Mouse (Mus musculus): ENCODE results near the gene Esrrb.

Esrrb gene

DNA sequence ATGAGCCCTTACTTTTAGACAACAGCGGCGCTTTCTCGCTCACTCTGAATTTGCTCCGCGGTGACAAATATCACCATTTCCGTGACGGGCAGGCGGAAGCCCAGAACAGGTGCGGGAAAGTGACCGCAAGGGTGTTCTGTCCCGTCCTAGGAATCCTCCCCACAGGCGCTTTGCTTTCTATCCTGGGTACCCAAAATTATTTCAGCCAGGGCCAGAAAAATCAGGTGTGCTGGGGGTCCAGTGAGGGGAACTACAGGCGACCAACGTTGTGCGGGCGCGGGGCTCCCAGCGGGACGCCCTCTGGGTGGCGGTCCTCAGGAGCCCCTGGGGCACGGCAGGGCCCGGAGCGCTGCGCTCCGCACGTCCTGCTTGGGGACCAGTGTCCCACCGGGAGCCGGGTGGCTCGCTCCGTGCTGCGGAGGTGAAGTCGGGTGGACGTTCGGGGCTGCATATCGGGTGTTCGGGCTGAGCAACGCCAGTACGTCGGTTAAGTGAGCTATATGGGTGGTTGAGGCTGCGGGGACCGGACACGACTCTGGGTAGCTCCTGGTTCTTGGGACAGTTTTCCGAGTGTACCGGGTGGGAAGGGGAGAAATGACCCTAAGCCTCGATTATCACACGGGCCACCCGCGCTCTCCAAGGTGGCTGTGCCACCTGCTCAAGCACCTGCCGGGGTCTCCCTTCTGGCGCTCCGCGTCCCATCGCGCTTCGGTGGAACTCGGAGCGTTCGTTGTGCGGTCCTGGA lies 61.4 kb downstream of the Esrrb start:
- DNase-seq, result no peak

DNA sequence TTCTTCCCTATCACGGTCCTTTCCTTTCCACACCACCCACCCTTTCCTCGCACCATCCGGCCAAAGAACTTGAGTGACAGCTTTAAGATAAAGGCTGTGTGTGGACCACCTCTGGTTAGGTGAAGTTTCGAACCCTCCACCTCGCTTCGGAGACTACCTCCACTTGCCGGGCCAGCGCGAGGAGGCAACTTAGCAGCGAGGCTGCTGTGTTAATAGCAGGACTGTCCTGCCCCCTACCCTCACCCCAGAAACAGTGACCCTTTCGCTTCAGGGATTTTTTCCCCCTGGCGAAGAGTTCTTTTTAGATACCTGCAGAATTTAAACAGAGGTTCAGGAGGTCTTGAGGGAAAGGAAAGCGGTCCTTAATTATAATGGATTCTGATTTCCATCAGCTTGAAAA lies 62.2 kb downstream of the Esrrb start:
- no peak for DNase-seq

DNA sequence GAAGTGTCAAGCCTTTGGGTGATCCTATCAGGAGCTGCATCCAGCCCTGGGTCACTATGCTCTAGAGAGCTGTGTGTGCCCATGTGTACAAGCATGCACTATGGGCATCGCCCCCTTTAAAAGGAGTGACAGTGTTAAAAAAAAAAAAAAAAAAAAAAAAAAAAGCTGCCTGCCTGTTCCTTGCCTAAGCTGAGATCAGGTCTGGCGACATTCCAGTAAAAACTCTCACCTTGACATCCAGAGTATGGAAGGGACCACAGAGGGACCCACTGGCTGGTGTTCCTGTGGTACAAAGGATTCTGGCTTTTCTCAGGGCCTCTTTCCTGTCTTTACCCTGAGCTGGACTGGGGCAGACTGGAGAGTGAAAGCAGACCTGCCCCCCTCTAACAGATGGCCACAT lies 66.7 kb downstream of the Esrrb start:
- no peak for DNase-seq

DNA sequence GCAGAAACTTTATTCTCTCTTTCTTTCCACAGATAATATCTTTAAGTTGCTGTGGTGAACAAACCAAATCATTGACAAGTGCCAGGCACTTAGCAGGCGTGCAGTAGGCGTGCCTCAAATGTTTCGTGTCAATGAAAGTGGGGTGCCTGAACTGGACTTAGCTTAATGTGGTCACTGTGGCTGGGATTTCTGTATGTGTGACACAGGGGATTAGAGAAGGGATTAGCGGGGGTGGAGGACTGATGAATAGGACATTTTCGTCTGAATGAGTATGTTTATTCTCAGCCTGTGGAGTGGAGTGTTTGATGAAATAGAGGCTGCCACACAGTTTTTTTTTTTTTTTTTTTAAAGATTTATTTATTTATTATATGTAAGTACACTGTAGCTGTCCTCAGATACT lies 70.8 kb downstream of the Esrrb start:
- DNase-seq, result no peak

DNA sequence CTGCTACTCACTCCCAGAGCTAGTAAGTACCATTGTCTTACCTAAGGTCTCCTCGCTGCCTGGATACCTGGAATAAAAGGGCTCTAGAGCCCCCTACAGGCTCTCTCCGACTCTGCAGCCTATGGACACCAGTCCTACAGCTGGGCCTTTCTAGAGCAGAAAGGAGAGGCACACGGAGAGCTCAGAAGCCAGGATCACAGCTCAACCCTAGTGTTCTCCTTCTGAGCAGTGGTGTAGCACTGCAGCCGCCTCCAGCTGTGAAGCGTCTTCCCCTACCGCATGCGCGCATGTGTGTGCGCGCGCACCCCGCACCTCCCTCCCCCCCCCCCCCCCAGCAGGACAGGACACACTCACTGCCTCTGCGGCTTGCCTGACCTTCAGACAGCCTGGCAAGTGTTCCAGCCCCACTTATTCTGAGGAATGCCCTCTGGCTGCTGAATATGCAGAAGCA lies 72.5 kb downstream of the Esrrb start:
- no peak for DNase-seq

DNA sequence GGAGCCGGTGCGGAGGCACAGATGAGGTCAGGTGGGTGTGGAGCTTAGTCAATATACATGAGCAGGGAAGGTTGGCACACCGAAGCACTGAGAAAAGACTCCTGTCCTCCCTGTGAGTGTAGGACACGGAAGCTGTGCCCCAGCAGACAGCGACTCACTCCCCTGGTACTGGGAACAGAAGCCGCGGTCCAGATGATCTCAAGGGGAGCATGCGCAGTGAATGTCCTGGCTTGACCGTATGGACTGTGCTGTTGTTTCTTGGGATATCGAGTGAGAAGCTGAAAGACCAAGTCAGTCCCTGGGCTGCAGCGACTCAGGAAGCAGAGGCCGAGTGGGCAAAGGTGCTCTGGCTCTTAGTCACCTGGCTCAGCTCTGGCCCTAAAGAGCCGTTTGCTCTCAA lies 74.7 kb downstream of the Esrrb start:
- no peak for DNase-seq

DNA sequence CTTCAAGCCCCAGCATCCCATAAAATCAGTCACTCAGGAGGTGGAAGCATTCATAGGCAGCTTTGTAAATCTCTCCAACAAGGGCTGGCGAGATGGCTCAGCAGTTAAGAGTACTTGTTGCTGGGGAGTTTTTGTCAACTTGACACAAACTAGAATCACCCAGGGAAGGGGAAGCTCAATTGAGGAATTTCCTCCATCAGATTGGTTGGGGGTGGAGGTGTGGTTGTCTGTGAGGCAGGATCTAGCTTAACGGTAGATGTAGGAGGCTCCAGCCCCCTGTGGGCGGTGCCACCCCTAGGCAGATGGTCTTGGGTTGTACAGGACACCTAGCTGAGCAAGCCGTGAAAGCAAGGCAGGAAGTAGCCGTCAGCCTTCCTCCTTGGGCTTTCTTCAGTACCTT lies 89.9 kb downstream of the Esrrb start:
- no peak for DNase-seq

DNA sequence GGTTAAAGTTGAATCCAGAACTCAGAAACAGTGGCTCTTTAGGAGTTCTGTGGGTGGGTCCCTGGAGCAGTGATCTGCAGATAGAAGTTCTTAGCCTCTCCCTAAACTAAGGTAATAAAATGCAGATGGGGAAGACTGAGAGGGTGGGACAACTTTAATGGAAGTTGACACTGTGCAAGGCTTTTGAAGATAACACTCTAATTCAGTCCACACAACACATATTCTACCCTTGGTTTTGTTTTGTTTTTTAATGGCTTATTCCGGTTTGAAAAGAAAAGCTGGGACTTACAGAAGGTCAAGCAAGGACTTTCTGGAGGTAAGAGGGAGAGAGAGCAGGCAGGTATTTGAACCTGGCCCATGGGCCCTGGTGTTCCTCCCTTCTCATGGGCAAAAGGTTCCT lies 94.1 kb downstream of the Esrrb start:
- no peak for DNase-seq

DNA sequence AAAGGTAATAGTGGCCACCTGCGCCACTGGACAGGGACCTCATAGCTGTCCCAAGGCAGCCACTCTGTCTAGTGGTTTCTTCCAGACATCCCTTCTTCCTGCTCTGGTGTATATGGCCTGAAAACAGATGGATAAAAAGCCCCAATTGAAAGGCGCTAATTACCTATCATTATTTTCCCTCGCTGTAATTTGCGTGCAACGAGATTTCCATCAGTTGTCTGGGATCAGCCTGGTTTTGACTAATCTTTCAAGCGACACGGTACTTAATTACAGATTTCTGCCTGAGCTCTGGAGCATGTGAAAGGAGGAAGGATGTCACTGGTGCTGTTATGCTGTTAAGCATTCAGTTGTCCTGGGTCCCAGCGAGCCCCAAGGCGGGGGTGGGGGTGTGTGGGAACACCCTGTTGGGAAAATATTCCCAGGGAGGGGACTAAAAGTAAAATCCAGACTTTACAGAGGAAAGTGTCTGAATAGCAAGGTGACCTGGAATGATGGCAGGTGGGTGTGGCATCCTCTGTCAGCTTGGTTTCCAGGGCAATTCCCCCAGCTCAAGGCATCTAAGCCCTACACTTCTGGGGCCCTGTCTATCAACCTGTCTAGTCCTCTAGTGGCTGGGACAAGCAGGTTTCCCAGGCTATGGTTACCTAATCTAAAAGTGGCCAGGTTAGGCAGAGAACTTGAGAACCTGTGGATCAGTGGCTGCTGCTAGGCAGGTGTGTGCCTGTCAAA lies 102.0 kb downstream of the Esrrb start:
- DNase-seq, result no peak

DNA sequence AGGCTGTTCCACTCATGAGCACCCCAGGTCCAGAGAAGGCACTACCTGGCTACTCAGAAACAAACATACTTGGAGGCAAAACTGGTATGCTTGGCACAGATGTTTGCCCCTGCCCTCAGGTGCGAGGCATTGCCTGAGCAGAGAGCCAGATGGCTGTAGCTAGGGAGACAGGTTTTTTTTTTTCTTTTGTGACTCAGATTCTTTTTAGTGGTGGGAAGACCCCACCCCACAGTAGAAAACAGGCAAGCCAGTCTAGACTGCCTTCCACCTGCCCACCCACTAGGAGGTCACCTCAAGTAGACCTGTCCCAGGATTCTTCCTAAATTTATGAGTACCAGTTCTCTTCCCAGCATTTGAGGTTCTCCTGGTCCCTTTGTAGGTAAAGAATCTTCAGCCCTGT lies 103.5 kb downstream of the Esrrb start:
- no peak for DNase-seq

DNA sequence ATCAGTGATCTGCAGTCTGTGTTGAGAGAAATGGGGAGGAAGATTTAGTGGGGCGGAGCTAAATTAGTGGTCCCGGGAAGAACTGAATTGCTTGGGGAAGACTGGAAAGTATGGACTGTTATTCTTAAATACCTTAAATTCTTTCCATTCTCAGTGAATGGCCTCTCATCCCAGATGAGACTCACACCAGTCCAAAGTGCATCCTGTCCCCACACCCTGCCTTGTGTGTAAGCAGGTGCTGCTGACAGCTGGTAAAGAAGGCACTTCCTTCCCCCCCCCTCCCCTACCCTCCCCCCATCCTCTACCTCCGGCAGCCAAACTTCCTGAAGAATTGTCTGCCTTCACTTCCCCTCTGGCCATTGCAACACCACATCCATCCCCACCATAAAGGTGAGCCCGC lies 105.3 kb downstream of the Esrrb start:
- no peak for DNase-seq

DNA sequence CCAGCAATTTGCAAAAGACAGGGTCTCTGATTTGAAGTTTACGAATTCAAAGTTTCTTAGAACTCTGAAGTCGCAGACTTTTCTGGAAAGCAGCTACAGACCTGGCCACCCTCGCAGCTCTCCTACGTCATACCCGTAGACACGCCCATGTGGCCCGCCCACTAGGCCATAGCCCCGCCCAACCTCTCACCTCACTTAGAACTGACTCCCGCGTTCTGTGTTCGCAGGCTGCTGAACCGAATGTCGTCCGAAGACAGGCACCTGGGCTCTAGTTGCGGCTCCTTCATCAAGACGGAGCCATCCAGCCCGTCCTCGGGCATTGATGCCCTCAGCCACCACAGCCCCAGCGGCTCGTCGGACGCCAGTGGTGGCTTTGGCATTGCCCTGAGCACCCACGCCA lies 109.0 kb downstream of the Esrrb start:
- DNase-seq, result no peak

DNA sequence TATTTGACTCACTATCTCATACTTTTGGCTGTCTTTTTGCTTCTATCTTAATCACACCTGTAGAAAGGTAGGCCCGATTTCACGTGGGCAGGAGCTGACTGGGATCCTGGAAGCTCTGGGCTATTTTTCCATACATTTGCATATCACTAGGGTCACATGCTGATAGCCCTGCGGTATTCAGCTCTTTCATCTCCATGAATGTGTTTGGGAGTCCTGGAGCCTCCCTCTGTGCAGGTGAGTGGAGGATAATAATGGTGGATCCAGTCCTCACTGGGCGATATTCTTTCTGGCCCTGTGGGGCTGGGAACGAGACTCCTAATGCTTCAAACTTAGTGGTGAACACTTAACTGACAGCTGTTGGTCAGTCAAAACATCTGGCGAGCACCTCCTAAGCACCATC lies 110.0 kb downstream of the Esrrb start:
- no peak for DNase-seq

DNA sequence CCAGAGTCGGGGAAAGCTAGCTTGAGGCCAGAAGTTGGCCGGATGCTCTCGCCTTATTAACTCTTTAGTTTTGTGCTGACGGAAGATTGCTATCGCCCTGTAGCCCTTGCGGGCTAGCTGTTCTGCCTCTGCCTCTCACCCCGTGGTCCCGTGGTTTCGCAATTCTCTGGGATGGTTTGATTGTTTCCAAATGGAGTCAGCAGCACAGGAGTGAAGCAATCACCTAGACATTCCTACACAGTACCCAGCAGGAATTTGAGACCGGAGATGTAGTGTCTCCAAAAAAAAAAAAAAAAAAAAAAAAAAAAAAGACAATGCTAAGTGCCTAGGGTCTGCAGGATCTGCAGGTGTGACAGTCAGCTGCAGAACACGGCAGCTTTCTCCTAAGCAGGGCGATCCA lies 112.7 kb downstream of the Esrrb start:
- DNase-seq, result no peak

DNA sequence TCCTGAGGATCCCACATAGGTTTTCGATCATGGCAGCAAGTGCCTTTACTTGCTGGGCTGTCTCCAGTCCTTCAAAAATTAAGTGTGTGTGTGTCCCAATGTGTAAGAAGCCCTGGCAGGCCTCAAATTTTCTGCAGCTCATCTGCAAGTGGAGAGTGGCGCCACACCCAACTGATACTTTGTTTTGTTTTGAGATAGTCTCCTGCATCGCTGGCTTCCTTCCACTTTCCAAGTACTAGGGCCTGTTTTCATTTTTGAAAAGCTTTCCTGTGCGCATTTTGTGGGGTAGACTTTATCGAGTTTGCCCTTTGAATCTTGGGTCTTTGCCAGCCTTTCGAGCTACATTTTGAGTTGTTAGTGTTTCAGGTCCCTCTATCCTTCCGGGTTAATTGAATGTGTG lies 115.1 kb downstream of the Esrrb start:
- no peak for DNase-seq

DNA sequence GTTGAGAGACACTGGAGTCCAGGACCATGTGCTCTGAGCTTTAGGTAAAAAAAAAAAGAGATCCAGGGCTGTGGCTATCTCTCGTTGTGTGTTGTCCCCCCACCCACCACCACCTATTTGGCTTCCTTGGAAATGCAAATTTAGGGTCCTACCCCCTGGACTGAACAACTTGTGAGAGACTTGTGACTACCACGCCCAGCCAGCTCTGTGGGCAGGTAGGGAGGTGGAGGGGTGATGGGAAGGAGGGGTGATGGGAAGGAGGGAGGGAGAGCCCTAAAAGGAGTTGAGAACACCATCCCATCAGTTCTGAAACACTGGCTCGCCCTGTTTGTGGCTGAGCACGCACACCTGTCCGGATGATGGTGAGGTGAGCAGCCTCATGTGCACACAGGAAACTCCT lies 118.0 kb downstream of the Esrrb start:
- DNase-seq, result no peak

DNA sequence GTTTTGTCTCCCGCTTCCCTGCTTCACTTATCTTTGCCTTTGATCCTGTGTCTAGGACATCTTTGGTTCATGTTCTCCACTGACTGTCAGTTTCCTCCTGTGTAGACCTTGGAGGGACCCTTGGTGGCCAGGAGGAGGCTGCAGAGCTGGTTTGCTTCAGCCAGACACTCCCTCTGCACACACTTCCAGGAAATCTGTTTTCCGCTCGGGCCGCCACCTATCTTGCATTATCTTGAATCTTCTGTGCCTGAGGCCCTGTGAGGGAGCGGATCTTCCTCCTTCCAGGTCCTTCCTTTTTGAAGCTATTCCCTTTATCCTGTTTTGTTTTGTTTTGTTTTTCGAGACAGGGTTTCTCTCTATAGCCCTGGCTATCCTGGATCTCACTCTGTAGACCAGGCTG lies 121.1 kb downstream of the Esrrb start:
- no peak for DNase-seq

DNA sequence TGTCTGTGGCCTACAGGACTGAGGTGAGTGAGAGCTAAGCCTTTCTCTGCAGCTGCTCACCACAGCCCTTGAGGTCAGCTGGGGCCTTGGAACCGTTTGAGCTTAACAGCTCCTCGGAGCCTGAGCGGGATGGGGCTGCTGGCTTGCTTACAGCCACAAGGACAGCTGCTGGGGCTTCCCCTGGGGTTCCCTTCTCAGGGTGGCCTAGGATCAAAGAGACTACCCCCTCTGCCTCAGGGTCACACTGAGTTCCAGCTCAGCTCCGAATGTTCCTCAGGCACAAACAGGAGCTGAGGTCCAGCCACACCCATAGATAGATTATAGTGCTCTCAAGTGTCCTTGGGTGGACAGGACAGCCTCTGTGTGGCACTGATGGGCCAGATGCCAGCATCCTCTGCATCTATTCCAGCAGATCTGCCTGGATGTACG lies 122.5 kb downstream of the Esrrb start:
- DNase-seq, result no peak

DNA sequence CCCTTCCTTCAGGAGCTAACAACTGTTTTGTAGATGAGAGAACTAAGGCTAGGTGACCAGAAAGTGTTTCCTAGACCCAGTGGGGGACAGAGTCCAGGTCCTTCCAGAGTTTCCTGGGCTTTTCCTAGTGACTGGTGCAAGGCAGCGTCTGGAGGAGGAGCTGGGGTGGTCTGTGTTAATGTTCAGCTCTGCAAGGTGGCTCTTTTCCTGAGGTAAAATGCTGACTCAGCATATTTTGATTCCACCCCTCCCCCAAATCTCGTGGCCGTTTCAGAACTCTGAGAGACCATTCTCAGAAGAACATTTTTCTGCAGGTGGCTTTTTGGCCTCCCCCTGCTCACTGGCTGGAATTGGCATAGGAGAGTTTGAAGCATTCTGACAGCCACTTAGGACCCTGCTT lies 127.1 kb downstream of the Esrrb start:
- DNase-seq, result no peak

DNA sequence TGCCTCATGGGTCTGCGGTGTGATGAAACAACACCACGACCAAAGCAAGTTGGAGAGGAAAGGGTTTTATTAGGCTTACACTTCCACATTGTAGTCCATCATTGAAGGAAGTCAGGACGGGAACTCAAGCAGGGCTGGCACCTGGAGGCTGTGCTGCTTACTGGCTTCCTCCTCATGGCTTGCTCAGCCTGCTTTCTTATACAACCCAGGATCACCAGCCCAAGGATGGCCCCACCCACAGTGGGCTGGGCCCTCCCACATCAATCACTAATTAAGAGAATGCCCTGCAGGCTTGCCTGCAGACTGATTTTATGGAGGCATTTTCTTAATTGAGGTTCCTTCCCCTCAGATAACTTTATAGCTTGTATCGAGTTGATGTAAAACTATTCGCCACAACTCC lies 129.1 kb downstream of the Esrrb start:
- DNase-seq, result no peak

DNA sequence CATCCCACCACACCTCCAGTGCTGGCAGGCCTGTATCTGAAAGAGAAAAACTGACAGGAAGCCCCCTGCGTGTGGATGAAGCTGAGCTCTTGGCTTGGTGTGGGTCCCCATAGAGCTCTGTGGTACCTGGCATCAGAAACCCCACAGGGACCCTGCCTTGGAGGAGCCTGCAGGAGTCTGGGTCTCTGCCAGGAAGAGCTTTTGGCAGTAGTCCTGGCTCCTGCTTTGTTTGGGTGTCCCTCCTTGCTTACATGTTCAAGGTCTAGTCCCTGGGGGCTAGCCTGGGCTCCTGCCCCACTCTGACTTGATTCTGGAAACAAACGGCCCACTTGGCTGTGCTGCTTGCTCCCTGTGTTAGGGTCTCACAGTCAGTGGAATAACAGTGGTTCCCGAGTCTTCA lies 130.6 kb downstream of the Esrrb start:
- no peak for DNase-seq

DNA sequence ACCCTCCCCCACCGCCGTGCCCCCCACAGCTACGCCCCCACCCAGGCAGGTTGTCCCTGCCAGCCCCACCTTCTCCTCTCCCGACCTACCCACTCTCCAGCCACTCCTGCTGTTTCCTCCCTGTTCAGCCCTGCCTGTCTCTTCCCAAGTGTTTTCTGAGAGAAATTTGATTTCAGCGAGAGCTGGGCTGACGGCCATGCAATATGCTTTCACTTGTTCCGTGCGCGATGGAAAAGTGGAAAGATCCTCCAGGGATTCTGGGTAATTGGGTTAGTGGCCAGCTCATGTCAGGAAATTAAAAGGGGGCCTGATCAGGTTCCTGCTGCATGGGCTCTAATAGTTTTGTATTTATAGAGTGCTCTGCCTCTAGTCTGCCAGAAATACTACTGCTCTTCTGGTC lies 131.9 kb downstream of the Esrrb start:
- DNase-seq, result no peak

DNA sequence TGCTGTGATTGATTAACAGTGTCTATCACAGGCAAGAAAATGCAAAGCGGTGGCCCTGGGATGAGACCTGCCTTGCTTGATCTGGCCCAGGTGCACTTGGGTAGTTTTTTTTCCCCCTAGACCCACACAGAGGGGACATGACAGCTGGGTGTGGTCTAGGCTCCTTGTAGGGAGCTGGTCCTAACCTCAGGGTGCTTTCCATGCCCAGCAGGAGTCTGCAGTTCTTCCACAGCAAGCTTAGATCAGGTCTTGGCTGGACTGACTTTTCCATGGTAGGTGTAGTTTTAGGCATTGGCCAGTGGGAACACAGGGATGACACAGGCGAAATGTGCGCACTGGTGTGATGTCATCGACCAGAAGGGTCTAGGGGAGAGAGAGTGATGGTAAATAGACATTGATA lies 136.2 kb downstream of the Esrrb start:
- DNase-seq, result no peak

DNA sequence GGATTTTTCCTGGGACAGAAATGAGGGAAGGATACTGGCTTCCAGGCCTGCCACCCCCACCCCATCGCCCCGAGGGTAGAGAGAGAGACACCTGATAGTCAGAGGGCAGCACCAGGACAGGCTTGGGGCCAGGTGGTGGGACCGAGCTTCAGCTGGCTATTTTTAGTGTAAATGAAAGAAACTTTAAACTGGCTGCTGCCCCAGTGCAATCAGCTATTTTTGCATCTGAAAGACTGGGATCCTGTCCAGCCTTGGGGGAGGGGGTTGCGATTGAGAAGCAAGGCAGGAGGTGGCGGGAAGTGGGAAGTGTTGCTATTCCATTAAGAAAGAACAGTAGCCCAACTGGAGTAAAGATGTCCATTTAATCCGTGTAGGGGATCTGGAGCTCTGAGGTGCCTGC lies 137.8 kb downstream of the Esrrb start:
- DNase-seq, result no peak

DNA sequence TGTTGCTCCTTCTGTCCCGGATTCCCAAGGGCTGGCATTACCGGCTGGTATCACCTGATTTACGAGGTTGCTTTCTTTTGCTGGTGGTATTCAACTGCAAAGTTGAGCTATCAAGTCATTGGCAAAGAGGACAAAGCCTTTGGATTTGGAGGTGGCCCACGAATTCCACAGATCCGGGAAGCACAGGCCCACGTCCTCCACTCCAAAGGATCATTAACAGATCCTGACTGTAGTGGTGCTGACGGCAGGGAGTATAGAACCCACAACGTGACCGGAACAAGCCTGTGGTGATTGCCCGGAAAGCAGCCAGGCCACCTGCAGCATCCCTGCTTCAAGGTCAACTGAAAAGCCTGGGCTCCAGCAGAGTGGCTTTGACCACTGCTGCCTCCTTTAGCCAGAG lies 140.8 kb downstream of the Esrrb start:
- no peak for DNase-seq
